Mouse (Mus musculus): ENCODE measurements around the gene Ccdc38.

Gene Ccdc38

DNA sequence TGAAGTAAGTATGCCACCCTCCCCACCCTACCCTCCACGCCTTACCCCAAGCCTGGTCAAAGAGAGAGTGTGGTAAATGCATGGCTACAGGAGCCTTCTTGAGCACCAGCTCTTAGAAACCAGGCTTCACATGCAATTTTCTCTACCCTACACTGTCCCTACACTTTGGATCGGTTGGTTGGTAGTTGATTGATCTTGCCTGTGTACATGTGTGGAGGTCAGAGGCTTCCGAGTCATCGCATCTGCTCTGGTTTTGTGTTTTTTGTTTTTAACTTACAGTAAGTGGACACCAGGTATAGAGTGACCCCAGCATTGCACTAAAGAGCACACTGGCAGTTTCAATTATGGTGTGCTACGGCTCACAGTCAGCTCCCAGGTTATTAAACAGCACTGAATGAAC lies 3.7 kb downstream of the Ccdc38 start:
- in situ Hi-C loops (cut with MboI; ENCODE audit: unreplicated experiment in 2 of 2) = loop anchor here in 1 of 2 experiments (5.0 to 10.0 kb wide), 2 partner anchors 33 to 379 kb away; partner anchors contain the start of gene Cdk17

DNA sequence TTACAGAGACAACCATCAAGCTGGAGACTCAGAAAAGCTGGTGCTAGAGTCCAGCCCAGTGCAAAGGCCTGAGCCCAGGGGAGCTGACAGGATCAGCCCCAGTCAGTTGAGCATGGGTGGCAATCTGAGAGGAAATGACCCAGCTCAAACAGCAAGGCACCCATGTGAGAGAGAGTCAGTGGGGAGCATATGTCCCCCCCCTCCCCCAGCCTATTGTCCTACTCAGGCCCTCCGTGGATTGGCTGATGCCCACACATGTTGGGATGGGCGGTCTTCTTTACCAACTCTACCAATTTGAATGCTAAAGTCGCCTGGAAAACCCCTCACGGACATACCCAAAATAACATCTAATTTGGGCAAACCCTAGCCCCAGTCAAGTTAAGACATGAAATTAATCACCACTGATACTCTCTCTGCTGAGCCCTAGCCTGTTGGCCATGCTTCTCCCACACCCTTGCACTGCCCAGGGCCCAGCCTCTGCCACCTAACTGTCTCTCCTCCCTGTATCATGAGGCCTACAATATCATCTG lies 7.4 kb downstream of the Ccdc38 start:
- in situ Hi-C loops (cut with MboI; ENCODE audit: unreplicated experiment in 2 of 2) = loop anchor here in 1 of 2 experiments (10.0 kb wide), 1 partner anchor 383 kb away; the partner anchor contains the start of gene Cdk17

DNA sequence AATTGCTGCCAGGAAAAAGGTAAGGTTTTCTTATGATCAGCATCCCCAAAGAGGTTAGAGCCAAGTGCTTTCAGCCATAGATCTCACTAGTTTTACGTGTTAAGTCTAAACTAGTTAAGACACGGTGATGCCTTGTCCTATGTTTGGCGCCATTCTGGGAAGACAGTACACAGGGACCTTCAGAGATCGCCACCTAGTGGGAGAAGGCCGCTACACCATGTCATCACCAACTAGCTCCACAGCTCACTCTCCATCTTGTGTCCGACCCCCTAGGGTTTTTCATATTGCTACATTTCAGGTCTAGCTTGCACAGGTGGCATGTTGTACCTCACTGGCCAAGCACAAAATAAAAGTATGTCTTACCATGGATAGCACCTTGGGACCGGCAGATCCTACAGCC lies 8.6 kb downstream of the Ccdc38 start:
- in situ Hi-C loops (cut with MboI; ENCODE audit: unreplicated experiment in 2 of 2) = loop anchor here in 1 of 2 experiments (10.0 kb wide), 1 partner anchor 384 kb away; the partner anchor contains the start of gene Cdk17

DNA sequence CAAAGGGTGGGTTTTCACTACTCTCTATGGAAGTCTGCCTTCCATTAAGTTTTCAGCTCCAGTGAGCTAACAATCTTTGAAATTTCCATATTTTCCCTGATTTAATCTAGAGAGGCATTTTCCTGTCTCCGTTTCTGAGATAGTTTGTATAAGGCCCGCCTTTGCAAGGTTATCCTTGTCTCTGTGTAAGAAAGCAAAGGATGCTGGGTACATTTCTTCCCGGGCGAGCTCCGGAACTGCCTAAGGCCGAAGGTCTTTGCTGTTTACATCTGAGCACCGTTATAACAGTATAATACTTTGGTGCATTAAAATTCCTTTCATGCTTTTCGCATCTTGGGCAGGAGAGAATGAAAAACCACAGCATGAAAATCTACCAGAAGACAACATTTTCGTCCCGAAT lies 9.4 kb downstream of the Ccdc38 start:
- in situ Hi-C loops (cut with MboI; ENCODE audit: unreplicated experiment in 2 of 2) = loop anchor here (10.0 to 25.0 kb wide), 3 partner anchors 263 to 505 kb away; partner anchors contain the start of gene Cdk17 (in 1 of the 2)

DNA sequence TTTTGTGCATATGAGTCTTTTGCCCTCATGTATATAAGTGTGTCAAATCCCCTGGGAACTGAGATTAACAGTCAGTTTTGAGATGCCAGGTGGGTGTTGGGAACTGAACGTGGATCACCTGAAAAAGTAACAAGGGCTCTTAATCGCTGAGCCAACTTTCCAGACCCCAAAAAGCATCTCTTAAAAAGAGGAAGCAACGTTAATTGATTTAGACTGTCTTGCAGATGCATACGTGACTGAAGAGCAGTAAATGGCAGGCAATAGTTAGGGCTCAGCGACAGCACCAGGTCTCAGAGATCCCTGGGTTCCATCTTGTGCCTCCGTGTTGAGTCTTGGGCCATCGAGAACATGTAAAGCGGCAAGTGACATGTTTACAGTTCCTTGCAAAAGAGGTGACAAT lies 12.2 kb downstream of the Ccdc38 start:
- in situ Hi-C loops (cut with MboI; ENCODE audit: unreplicated experiment in 2 of 2) = loop anchor here in 1 of 2 experiments (10.0 to 25.0 kb wide), 2 partner anchors 265 to 508 kb away; no protein-coding TSS in a partner anchor

DNA sequence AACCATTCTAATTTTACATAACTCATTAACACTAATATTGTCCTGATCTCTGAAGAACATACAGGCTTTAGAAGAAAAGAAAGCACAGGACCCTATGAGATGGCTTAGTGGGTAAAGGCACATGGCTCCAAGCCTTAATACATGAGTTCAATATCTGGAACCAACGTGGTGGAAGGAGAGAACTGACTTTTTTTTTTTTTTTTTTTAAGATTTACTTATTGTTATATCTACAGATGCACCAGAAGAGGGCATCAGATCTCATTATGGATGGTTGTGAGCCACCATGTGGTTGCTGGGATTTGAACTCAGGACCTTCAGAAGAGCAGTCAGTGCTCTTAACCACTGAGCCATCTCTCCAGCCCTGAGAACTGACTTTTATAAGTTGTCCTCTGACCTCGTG lies 17.5 kb downstream of the Ccdc38 start:
- in situ Hi-C loops (cut with MboI; ENCODE audit: unreplicated experiment in 2 of 2) = loop anchor here in 1 of 2 experiments (10.0 to 25.0 kb wide), 2 partner anchors 271 to 513 kb away; no protein-coding TSS in a partner anchor

DNA sequence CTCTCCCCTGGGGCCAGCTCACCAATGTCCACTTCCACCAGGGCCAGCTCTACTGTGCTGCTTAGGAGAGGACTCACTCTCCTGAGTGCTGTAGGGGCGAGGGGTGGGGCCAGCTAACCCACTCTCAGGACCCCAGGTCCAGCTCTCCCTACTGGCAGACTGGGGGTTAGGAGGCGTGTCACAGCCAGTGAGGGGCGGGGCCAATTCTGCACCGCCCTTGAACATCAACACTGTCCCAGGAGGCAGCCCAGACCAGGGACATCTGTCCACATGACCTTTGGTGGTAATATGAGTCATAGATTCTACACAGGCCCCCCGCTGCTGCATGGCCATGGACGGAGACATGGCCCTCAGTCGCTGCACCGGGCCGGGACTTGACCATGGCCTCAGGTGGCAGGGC lies 19.4 kb downstream of the Ccdc38 start:
- in situ Hi-C loops (cut with MboI; ENCODE audit: unreplicated experiment in 2 of 2) = loop anchor here in 1 of 2 experiments (10.0 to 25.0 kb wide), 2 partner anchors 272 to 515 kb away; no protein-coding TSS in a partner anchor

DNA sequence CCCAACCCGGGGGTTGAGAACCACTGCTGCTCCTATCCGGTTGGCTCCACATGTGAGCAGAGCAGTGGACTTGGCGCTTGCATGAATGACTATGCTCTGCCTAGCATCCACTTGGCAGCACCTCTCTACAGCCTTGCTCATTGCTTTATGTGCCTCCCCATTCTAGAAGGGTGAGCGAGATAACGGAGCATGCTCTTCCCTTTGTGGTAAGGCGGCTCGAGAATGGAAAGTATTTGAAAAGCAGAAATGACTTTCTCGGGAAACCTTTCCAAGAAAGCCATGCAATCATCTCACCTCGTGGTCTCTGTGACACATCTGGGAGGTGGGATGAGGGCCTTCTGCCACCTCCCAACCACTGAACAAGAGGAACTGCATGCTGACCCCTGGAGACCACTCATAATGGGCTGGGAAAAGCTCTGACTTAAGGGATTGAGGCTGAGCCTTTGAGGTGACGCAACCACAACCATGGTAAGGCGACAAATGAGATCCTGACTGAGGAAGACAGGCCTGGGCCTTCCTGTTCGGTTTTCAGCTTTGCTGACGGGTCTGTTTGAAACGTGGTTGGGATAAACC lies 24.2 kb downstream of the Ccdc38 start:
- in situ Hi-C loops (cut with MboI; ENCODE audit: unreplicated experiment in 2 of 2) = loop anchor here in 1 of 2 experiments (25.0 kb wide), 1 partner anchor 277 kb away; no protein-coding TSS in a partner anchor

DNA sequence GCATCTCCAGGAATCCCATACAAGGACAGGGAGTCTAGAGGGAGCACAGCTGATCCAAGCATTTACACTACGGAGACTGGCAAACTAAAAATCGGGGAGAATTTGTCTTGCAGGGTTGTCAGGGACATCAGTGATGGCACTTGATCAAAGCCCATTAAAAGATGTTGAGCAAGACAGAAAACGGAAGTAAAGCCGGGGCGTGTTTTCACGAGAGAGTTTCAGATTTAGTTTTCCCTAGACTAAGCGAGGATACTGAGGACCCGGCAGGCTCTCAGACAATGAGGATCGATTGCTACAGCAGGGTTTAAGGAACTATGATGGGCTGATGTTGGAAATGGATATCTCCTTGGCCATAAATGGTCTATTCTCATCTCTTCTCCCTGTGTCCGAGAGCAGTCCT lies 26.6 kb downstream of the Ccdc38 start:
- in situ Hi-C loops (cut with MboI; ENCODE audit: unreplicated experiment in 2 of 2) = loop anchor here in 1 of 2 experiments (25.0 kb wide), 1 partner anchor 280 kb away; no protein-coding TSS in a partner anchor

DNA sequence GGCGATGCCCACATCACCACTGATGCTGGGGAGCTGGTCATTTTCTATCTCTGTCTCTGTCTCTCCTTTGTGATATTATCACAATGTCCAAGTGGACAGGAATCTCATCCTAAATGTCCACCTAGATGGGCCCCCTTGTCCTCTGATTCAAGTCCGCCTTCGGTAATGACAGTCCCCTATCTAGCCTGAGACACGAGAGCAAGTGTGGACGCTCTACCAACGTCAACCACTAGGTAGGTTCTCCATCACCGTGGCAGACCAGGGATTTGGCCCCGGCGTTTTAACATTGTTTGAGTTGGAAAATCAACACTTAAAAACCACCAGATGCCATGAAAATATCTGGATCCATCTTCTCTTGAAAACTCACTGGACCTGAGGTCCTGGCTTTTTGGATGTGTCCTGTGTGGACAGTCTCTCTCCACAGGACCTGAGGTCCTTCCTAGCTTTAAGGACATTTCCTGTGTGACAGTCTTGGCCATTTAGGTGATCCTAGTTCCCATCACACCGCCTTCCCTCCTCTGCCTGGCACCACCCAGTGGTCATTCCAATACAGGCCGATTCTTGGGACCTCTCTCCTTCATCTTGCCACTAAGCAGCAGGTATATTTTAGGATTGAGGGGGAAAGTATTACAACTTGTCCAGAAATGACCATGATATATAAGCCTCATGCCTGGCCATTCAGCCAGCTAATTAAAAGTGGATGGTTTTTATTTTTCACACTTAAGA lies 27.6 kb downstream of the Ccdc38 start:
- in situ Hi-C loops (cut with MboI; ENCODE audit: unreplicated experiment in 2 of 2) = loop anchor here in 1 of 2 experiments (25.0 kb wide), 1 partner anchor 281 kb away; no protein-coding TSS in a partner anchor

DNA sequence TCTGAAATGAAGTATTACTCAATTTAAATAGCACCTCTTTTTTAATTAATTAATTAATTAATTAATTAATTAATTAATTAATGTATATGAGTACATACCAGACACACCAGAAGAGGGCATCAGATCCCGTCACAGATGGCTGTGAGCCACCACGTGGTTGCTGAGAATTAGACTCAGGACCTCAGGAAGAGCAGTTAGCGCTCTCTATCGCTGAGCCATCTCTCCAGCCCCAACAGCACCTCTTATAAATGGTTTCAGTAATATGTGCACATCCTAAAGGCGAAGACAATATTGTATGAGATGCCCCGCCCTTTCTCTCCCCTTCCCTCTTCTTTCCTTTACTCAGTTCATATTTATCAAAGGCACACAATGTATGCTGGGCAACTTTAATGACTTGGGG lies 28.2 kb downstream of the Ccdc38 start:
- in situ Hi-C loops (cut with MboI; ENCODE audit: unreplicated experiment in 2 of 2) = loop anchor here in 1 of 2 experiments (25.0 kb wide), 1 partner anchor 281 kb away; no protein-coding TSS in a partner anchor

DNA sequence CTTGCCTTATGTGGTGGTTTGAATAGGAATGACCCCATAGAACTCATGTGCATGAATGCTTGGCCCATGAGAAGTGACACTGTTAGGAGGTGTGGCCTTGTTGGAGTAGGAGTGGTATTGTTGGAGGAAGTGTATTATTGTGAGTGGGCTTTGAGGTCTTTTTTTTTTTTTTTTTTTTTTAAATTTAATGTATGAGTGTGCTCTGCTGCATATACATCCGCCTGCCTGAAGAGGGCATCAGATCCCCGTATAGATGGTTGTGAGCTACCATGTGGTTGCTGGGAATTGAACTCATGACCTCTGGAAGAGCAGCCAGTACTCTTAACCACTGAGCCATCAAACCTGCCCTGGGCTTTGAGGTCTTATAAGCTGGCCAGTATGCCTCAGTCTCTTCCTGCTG lies 31.8 kb downstream of the Ccdc38 start:
- in situ Hi-C loops (cut with MboI; ENCODE audit: unreplicated experiment in 2 of 2) = loop anchor here (10.0 to 25.0 kb wide), 2 partner anchors 285 to 527 kb away; no protein-coding TSS in a partner anchor

DNA sequence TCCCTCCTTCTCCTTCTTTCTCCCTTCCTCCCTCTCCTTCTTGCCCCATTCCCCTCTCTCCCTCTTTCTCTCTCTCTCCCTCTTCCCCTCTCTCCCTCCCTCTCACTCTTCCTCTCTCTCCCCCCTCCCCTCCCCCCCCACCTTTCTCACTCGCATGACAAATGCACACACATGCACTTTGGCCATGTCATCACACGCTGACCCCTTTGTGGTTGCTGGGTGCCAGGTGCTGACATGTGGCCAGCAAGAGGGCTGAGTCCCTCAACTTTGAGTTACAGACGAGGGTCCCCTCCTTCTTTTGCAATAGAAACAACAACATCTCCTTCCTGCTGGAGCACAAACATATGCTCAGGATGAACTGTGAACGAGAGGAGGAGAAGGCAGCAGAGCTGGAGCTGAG lies 34.5 kb downstream of the Ccdc38 start:
- in situ Hi-C loops (cut with MboI; ENCODE audit: unreplicated experiment in 2 of 2) = loop anchor here (5.0 to 25.0 kb wide), 9 partner anchors 33 to 1888 kb away; partner anchors contain the start of genes Amdhd1 (in 1 of the 2), Ccdc38 (in 1 of the 2) and Hal (in 1 of the 2)

DNA sequence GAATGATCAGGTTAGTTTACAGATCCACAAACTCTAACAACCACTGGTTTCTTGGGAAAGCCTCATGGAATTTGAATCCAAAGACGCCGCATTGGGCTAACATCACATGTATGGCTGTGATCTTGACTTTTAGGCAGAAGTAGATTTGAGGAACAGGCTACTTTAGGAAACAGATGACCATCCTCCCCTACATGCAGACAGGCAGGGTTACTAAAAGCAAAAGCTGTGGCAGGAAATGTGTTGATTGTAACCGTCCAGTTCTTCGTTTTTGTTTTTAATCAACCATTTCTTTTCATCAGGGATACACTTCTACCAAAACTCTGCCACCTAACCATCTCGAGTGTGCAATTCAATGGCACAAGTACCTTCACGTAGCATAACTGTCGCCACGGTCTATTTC lies 35.5 kb downstream of the Ccdc38 start:
- in situ Hi-C loops (cut with MboI; ENCODE audit: unreplicated experiment in 2 of 2) = loop anchor here (5.0 to 25.0 kb wide), 8 partner anchors 34 to 1889 kb away; partner anchors contain the start of genes Amdhd1 (in 1 of the 2), Ccdc38 (in 1 of the 2) and Hal (in 1 of the 2)

DNA sequence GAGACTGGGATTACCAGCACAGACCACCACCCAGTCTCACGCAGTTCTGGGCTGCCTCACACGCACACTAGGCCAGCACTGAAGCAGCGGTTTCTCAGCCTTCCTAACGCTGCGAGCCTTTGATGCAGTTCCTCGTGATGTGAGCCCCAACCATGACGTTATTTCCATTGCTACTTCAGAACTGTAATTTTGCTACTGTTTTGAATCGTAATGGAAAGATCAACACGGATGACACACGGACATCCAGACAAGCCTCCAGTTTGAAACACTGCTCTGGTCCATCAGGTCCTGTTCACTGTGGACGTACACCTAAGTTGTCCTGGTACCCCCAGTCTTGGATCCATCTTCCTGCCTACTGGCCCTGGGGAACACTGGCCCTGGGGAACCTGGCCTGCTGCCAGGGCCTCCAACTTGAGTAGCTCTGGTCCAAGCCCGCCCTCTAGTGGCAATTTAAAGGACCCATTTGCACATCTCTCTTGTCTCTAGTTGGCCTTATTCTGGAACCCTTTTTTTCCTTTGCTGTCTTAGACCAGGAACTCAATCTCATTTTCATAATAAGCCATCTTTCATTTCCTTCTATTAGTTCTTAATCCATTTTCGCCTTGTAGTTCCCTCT lies 36.9 kb downstream of the Ccdc38 start:
- in situ Hi-C loops (cut with MboI; ENCODE audit: unreplicated experiment in 2 of 2) = loop anchor here (5.0 to 25.0 kb wide), 8 partner anchors 35 to 1890 kb away; partner anchors contain the start of genes Amdhd1 (in 1 of the 2), Ccdc38 (in 1 of the 2) and Hal (in 1 of the 2)

DNA sequence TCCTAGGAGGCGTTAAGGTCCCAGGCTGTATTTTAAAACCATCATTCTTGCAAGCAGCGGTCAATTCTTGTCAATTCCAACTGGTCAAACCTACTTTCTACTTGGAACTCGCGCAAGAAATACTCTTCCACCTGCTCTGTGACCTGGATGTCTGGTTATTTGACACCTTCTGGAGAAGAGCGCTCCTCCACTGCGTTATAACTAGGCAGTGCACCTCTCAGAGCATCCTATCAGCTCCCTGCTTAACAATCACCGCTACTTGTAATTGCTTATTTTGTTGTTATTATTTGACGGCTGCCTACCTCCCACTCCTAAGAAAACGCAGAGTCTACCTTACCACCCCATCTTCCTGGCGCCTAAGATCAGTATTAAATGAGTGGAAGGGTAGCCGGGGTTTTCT lies 48.4 kb downstream of the Ccdc38 start:
- in situ Hi-C loops (cut with MboI; ENCODE audit: unreplicated experiment in 2 of 2) = loop anchor here (10.0 to 25.0 kb wide), 4 partner anchors 424 to 1901 kb away; no protein-coding TSS in a partner anchor

DNA sequence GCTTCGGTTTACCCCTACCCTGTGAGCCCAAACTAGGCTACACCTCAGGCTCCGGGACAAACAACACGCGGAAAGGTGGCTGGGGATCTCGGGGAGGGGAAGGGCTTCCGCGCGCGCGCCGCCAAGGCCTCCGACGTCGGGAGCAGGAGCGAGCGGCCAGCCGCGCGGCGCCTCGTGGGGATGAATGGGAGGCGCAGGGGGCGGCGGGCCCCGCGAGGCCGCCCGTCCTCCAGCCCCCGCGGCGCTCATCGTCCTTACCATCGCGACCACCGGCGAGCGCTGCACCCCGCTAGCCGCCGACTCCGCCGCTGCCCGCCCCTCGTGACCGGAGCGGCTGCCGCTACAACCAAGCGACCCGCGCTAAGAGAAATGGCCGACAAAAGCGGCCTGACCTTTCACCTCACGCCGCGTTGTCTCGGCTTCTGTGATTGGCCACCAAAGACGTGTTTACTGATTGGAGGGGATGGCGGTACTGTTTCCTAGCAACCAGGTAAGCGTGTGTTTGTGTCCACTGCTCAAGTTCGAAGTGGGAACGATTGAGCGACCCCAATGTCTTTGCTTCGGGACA lies 48.9 kb downstream of the Ccdc38 start, which contains the start of gene Snrpf:
Snrpf (minus strand) TSS at position 426 of the 568 bp plus-strand sequence.
- in situ Hi-C loops (cut with MboI; ENCODE audit: unreplicated experiment in 2 of 2) = loop anchor here (10.0 to 25.0 kb wide), 4 partner anchors 423 to 1902 kb away; no protein-coding TSS in a partner anchor

DNA sequence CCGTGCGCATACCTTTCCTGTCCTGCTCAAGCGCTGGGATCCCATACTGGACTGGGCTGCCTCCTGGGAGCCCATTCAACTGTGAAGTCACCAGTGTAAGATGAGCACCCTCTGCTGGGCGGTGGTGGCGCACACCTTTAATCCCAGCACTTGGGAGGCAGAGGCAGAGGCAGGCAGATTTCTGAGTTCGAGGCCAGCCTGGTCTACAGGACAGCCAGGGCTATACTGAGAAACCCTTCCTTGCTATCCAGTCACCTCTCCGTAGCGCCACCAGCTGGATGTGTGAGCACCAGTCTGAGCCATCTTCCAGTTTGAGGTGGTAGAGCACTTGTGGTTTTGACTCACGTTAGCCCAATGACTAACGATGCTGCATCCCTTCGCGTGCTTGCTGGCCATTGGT lies 52.0 kb downstream of the Ccdc38 start:
- in situ Hi-C loops (cut with MboI; ENCODE audit: unreplicated experiment in 2 of 2) = loop anchor here (10.0 to 25.0 kb wide), 3 partner anchors 222 to 1905 kb away; no protein-coding TSS in a partner anchor

DNA sequence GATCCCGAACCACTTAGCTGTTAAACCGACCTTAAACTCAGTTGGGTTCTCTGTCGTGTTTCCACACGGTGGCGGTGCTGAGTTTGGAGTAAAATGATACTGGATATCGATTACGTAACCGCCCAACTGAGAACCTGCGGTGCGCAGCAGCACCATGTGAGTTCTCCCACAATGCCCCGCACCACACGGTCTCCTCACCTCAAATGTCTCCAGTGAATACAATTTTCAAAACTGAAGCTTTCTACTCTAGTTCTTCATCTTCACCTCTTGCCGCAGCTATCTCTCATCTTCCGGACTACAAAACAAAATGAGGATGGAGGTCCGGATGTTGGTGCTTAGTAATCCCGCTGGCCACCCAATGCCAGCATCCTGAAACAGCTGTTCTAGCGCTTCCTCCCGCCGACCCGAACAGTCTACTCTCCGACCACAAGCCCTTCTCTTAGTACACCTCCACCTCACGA lies 53.6 kb downstream of the Ccdc38 start:
- in situ Hi-C loops (cut with MboI; ENCODE audit: unreplicated experiment in 2 of 2) = loop anchor here (10.0 to 25.0 kb wide), 3 partner anchors 221 to 1907 kb away; no protein-coding TSS in a partner anchor

Measured in v-Abl transformed pro-B cells (cell line).